Mouse (Mus musculus) megakaryocyte-erythroid progenitor cell, adult 5-6 weeks (primary cell): ENCODE measurements around the gene Cnbp. TPM values are rescaled to one million over a fixed set of nuclear protein-coding genes. Genes with fewer than 3 reads are reported as not detected.

Source experiments
- ATAC-seq: replicated peaks from 2 replicates; pipeline ENCODE4 v1.8.0; 2016; ENCODE audit warnings: mild to moderate bottlenecking, inconsistent platforms; ENCODE audit not compliant: severe bottlenecking, poor library complexity, low FRiP score, low TSS enrichment
- total RNA-seq, 2 experiments: library from RNA; stranded (forward) in 1 of 2; stranded (reverse) in 1 of 2; fragments of 200-1000, 215-1000 nt in 1 of 2; fragments of >200 nt in 1 of 2; fragmentation: Nextera tagmentation in 1 of 2; gene quantifications; 2 replicates each; pipeline ENCODE4 v1.2.3; 2014 to 2017

Cnbp gene
- total RNA-seq, 2 experiments from 2014 or later, result 599 to 1,213 TPM

GRCm38 (mm10) chr6:87853446-87853845, 2.5 kb upstream of the Cnbp start:
- no peak for ATAC-seq

GRCm38 (mm10) chr6:87851871-87852270, 965 bp upstream of the Cnbp start:
- no peak for ATAC-seq

GRCm38 (mm10) chr6:87850155-87850899, 579 bp downstream of the Cnbp start:
- ATAC-seq, result no peak

GRCm38 (mm10) chr6:87849780-87850154, 1.1 kb downstream of the Cnbp start:
- no peak for ATAC-seq

- no peak for ATAC-seq
These were observed 4.1 kb downstream of the Cnbp start for GRCm38 (mm10) chr6:87846813-87847212.

GRCm38 (mm10) chr6:87845031-87845695, 5.7 kb downstream of the Cnbp start:
- ATAC-seq, result no peak

GRCm38 (mm10) chr6:87842254-87842653, 8.7 kb downstream of the Cnbp start:
- 0 out of 2 replicates have a peak, but pooled peaks have one; percentile 34 for ATAC-seq

GRCm38 (mm10) chr6:87841635-87842034, 9.3 kb downstream of the Cnbp start:
- ATAC-seq, result no peak

- no peak for ATAC-seq
These were observed 11.0 kb downstream of the Cnbp start for GRCm38 (mm10) chr6:87839797-87840341.

- ATAC-seq, result peak; percentile 93
These were observed 12.2 kb downstream of the Cnbp start, which contains the start of gene Isy1 for GRCm38 (mm10) chr6:87838551-87839197. Isy1 (minus strand) TSS chr6:87838798.

- no peak for ATAC-seq
These were observed 15.2 kb downstream of the Cnbp start, which contains the start of gene Gm45140 for GRCm38 (mm10) chr6:87835695-87836094. Gm45140 (minus strand) TSS chr6:87835795.

- ATAC-seq, result no peak
These were observed 30.5 kb downstream of the Cnbp start for GRCm38 (mm10) chr6:87820366-87820765.

- no peak for ATAC-seq
These were observed 36.4 kb downstream of the Cnbp start for GRCm38 (mm10) chr6:87814486-87814885.

GRCm38 (mm10) chr6:87812656-87813055, 38.2 kb downstream of the Cnbp start:
- ATAC-seq, result no peak

GRCm38 (mm10) chr6:87811675-87812338, 39.1 kb downstream of the Cnbp start, which contains the start of gene Rab43:
Rab43 (minus strand) TSS chr6:87812164.
- ATAC-seq, result peak; percentile 85

GRCm38 (mm10) chr6:87810713-87811669, 39.9 kb downstream of the Cnbp start:
- ATAC-seq, result no peak

- no peak for ATAC-seq
These were observed 40.6 kb downstream of the Cnbp start for GRCm38 (mm10) chr6:87810311-87810710.

GRCm38 (mm10) chr6:87809651-87810161, 41.2 kb downstream of the Cnbp start:
- ATAC-seq, result peak; percentile 23; the same call in 1 of the 2 replicates
